Mouse (Mus musculus) hindbrain, embryonic 14.5 days (tissue): ENCODE results near the gene Abcf2. TPM values are rescaled to one million over a fixed set of nuclear protein-coding genes. Genes with fewer than 3 reads are reported as not detected.

Source experiments
- ATAC-seq: fragments of 200-750 bp; cut with Nextera tagmentation; 2 replicates; pipeline ENCODE4 v1.8.0; 2017; ENCODE audit warnings: moderate number of reproducible peaks, mild to moderate bottlenecking, moderate TSS enrichment, moderate library complexity; ENCODE audit not compliant: low FRiP score
- DNase-seq: peaks from one replicate; pipeline ENCODE4 v3.0.0-alpha.2; 2015; ENCODE audit warnings: low spot score
- H3K27ac ChIP-seq: fragments of 300-500 bp; sonication (generic); 2 replicates; pipeline ENCODE4 v1.5.1; 2014; ENCODE audit warnings: mild to moderate bottlenecking, moderate library complexity
- H3K27me3 ChIP-seq: fragments of 300-500 bp; sonication (generic); 2 replicates; pipeline ENCODE4 v1.6.1; 2014; ENCODE audit warnings: mild to moderate bottlenecking, low read length, mixed read lengths; ENCODE audit not compliant: control insufficient read depth, insufficient read depth
- H3K36me3 ChIP-seq: fragments of 300-500 bp; sonication (generic); replicated peaks from 2 replicates; pipeline ENCODE4 v1.6.1; 2014; ENCODE audit not compliant: control insufficient read depth, insufficient read depth
- H3K4me1 ChIP-seq: fragments of 300-500 bp; sonication (generic); replicated peaks from 2 replicates; pipeline ENCODE4 v1.6.1; 2014; ENCODE audit warnings: antibody characterized with exemption, low read length, mixed read lengths; ENCODE audit not compliant: control insufficient read depth, insufficient read depth
- H3K4me2 ChIP-seq: fragments of 300-500 bp; sonication (generic); replicated peaks from 2 replicates; pipeline ENCODE4 v1.6.1; 2014; ENCODE audit warnings: mild to moderate bottlenecking, moderate library complexity
- H3K4me3 ChIP-seq: fragments of 300-500 bp; sonication (generic); replicated peaks from 2 replicates; pipeline ENCODE4 v1.5.1; 2014; ENCODE audit warnings: mild to moderate bottlenecking, low read length
- H3K9ac ChIP-seq: fragments of 300-500 bp; sonication (generic); 2 replicates; pipeline ENCODE4 v1.6.1; 2014
- H3K9me3 ChIP-seq: fragments of 300-500 bp; sonication (generic); 2 replicates; pipeline ENCODE4 v1.6.1; 2016; ENCODE audit warnings: low read length; ENCODE audit not compliant: control insufficient read depth
- WGBS: fragments of 180-500 bp; shearing (Covaris S2); extraction: QIAGEN DNeasy Blood & Tissue Kit; methylation state at CpG from one replicate; pipeline ENCODE4 v1.1.7; 2014; 5-methylcytosine and 5-hydroxymethylcytosine counted together
- polyA plus RNA-seq: library from polyadenylated mRNA; unstranded; fragments of >200 nt; fragmentation: Nextera tagmentation; extraction: Ambion mirVana; gene quantifications from 2 replicates; pipeline ENCODE4 v1.2.1, GENCODE M21; 2014

Gene Abcf2
- polyA plus RNA-seq, 1 experiment from 2014 or later = 72.3 TPM

GRCm38 (mm10) chr5:24603431-24604010 lies 26.3 kb upstream of the Abcf2 start:
- H3K27me3 ChIP-seq = no peaks in the 10 kb centered on the region
- peaks cover 71% of the 10 kb centered on the region for H3K4me1 ChIP-seq
- no peaks in the 10 kb centered on the region for H3K36me3 ChIP-seq
- H3K4me2 ChIP-seq = peak overlapping the region; percentile 95
- H3K4me3 ChIP-seq = peak overlapping the region; percentile 54
- ATAC-seq = no peak
- no peak for DNase-seq
- WGBS = 61% methylated on average over 8 of the region's 8 CpGs
- peak overlapping the region; percentile 97 for H3K27ac ChIP-seq
- H3K9ac ChIP-seq = peak overlapping the region; percentile 87
- H3K9me3 ChIP-seq = no peaks in the 10 kb centered on the region

GRCm38 (mm10) chr5:24602751-24603343 lies 25.6 kb upstream of the Abcf2 start:
- DNase-seq (peak; percentile 67), ATAC-seq (peak; percentile 13; the same call in 1 of the 2 replicates)
- Histone ChIP-seq H3K36me3 (no peaks in the 10 kb centered on the region), H3K27me3 (no peaks in the 10 kb centered on the region), H3K27ac (peak overlapping the region; percentile 97), H3K9me3 (no peaks in the 10 kb centered on the region), H3K4me1 (peaks cover 78% of the 10 kb centered on the region), H3K9ac (peak overlapping the region; percentile 87), H3K4me2 (peak overlapping the region; percentile 95), H3K4me3 (peak overlapping the region; percentile 54)
- WGBS = under 1% methylated on average over 16 of the region's 16 CpGs

- WGBS = under 1% methylated on average over 68 of the region's 73 CpGs
- Histone ChIP-seq H3K27me3 (no peaks in the 10 kb centered on the region), H3K36me3 (no peaks in the 10 kb centered on the region), H3K4me3 (peak overlapping the region; percentile 54), H3K9ac (peak overlapping the region; percentile 87), H3K27ac (peak overlapping the region; percentile 97), H3K9me3 (no peaks in the 10 kb centered on the region), H3K4me1 (peaks cover 82% of the 10 kb centered on the region), H3K4me2 (peak overlapping the region; percentile 95)
- peak; percentile 75 for DNase-seq
- peak; percentile 19 for ATAC-seq
These were observed 24.9 kb upstream of the Abcf2 start for GRCm38 (mm10) chr5:24601911-24602750.

DNA sequence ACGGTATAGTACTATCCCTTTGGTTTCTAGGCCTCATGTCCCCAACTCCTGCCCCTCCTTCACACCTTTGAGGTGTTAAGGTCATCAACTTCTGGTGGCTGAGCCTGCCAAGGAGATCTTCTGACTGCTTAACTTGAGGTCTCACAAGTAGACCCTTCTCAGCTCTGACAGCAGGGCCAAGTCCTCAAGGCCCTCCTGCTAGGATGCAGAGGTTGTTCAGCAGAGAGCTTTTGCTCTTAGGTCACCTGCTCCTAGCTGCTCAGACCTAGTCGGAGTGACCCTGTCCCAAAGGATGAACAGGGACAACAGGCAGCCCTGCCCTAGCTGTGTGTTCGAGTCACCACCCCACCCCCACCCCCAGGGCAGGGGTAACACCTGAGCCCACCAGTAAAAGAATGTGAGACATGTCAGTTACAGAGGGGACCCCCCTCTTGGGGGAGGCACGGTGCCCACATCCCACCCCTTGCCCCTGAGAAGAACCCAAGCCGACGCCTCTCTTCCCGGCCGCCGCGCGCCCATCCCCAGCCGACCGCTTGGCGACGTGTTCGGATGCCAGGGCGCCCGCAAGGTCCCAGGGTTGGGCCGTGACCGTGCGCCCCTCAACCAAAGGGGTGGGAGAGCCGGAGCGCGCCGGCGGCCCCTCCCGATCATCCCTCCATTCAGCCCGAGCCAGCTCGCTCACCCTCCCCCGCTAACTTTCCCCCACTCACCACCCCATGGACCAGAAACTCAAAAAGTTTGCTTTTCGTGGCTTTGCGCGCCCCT lies 24.0 kb upstream of the Abcf2 start:
- no peak for ATAC-seq

DNA sequence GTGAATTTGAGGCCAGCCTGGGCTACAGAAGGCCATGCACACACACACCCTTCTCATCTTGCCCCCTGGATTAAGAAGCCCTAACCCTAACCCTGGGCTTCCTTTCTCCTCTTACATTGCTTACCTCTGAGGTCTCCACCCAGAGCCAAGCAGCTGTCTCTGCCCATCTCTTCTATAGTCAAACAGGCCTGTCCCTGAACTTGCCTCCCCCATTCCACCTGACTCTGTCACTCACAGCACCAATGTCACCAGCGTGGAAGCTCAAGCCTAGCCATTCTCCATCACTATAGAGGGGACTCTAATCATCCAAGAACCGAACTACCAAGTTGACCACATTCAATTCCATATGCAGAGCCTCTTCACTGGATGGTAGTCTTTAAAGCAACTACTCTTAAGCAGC lies 23.0 kb upstream of the Abcf2 start:
- no peak overlapping the region for H3K9ac ChIP-seq
- H3K4me3 ChIP-seq = no peak overlapping the region
- no peak overlapping the region for H3K27ac ChIP-seq

More for the DNA sequence above, 24.0 kb upstream of the Abcf2 start:
- no peak for DNase-seq
- Histone ChIP-seq H3K4me1 (peaks cover 82% of the 10 kb centered on the region), H3K27me3 (no peaks in the 10 kb centered on the region), H3K36me3 (no peaks in the 10 kb centered on the region), H3K27ac (peak overlapping the region; percentile 97), H3K4me2 (peak overlapping the region; percentile 95), H3K4me3 (peak overlapping the region; percentile 54), H3K9ac (peak overlapping the region; percentile 87), H3K9me3 (no peaks in the 10 kb centered on the region)
- under 1% methylated on average over 21 of the region's 33 CpGs for WGBS

GRCm38 (mm10) chr5:24599137-24599536 lies 21.9 kb upstream of the Abcf2 start:
- ATAC-seq = no peak
- WGBS = 16% methylated on average over 8 of the region's 8 CpGs
- Histone ChIP-seq H3K9ac (peak overlapping the region; percentile 77), H3K4me1 (peaks cover 82% of the 10 kb centered on the region), H3K36me3 (peaks cover 19% of the 10 kb centered on the region), H3K4me2 (peak overlapping the region; percentile 87), H3K27me3 (no peaks in the 10 kb centered on the region), H3K4me3 (peak overlapping the region; percentile 47), H3K27ac (peak overlapping the region; percentile 77; the same call in 1 of the 2 replicates), H3K9me3 (no peaks in the 10 kb centered on the region)
- DNase-seq = no peak

More for the DNA sequence above, 23.0 kb upstream of the Abcf2 start:
- ATAC-seq (no peak), DNase-seq (no peak)
- 66% methylated on average over 2 of the region's 2 CpGs for WGBS
- H3K36me3 ChIP-seq = peaks cover 8% of the 10 kb centered on the region; the same call in 1 of the 2 replicates
- peak overlapping the region; percentile 95 for H3K4me2 ChIP-seq
- H3K4me1 ChIP-seq = peaks cover 83% of the 10 kb centered on the region
- no peaks in the 10 kb centered on the region for H3K9me3 ChIP-seq
- no peaks in the 10 kb centered on the region for H3K27me3 ChIP-seq

GRCm38 (mm10) chr5:24598570-24599006 lies 21.3 kb upstream of the Abcf2 start:
- Histone ChIP-seq H3K27ac (peak overlapping the region; percentile 77), H3K36me3 (peaks cover 25% of the 10 kb centered on the region), H3K9me3 (no peaks in the 10 kb centered on the region), H3K27me3 (no peaks in the 10 kb centered on the region), H3K4me2 (peak overlapping the region; percentile 87), H3K9ac (peak overlapping the region; percentile 77), H3K4me3 (peak overlapping the region; percentile 47), H3K4me1 (peaks cover 77% of the 10 kb centered on the region)
- DNase-seq (peak; percentile 51), ATAC-seq (peak; percentile 24; the same call in 1 of the 2 replicates)
- WGBS = under 1% methylated on average over 41 of the region's 41 CpGs

DNA sequence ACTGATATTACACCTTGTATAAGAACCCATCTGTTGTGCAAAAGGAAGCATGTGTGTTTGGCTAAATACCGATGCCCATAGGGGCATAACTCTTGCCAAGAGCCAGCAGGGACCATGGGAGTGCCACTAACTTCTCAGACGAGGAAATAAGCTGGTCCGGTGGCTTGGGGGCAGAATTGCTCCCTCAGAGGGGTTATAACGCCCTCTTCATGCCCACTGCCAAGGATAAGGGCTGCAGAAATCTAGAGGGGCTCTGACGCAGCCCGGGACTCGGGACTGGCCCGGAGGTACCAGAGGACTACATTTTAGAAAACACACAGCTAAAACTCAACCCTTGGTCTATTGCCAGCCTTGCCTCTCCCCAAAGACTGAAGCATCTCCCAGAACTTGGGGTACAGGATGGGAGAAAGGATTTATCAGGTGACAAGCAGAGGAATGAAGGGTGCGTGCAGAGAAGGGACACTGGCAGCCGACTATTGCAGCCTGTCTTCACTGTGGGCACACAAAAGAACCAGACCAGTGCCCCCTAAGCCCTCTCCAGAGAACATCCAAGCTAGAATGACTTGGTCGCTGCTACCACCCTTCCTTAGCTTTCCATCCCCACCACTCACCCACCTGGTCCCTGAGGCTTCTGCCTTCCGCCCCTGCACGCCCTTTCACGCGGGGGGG lies 20.8 kb upstream of the Abcf2 start:
- Histone ChIP-seq H3K4me3 (peak overlapping the region; percentile 47), H3K4me2 (peak overlapping the region; percentile 87), H3K36me3 (peaks cover 30% of the 10 kb centered on the region), H3K9me3 (no peaks in the 10 kb centered on the region), H3K4me1 (peaks cover 71% of the 10 kb centered on the region), H3K9ac (peak overlapping the region; percentile 77), H3K27ac (peak overlapping the region; percentile 77), H3K27me3 (no peaks in the 10 kb centered on the region)
- no peak for ATAC-seq
- WGBS = 20% methylated on average over 15 of the region's 15 CpGs
- DNase-seq = peak; percentile 35
